Mouse (Mus musculus) intestine, embryonic 14.5 days (tissue): Measurements from ENCODE around the gene Hipk2. TPM values are rescaled to one million over a fixed set of nuclear protein-coding genes. Genes with fewer than 3 reads are reported as not detected.

Source experiments
- ATAC-seq: fragments of 200-750 bp; cut with Nextera tagmentation; replicated peaks from 2 replicates; pipeline ENCODE4 v1.8.0; 2017; ENCODE audit warnings: low read depth, moderate number of reproducible peaks, moderate TSS enrichment, moderate library complexity; ENCODE audit not compliant: low FRiP score, low TSS enrichment
- DNase-seq: peaks from one replicate; pipeline ENCODE4 v3.0.0-alpha.2; 2018; ENCODE audit warnings: low spot score
- H3K27ac ChIP-seq: fragments of 300-500 bp; sonication (generic); 2 replicates; pipeline ENCODE4 v1.5.1; 2014; ENCODE audit warnings: low read depth, mild to moderate bottlenecking, control low read depth
- H3K27me3 ChIP-seq: fragments of 300-500 bp; sonication (generic); replicated peaks from 2 replicates; pipeline ENCODE4 v1.6.1; 2014; ENCODE audit warnings: low read length, control low read depth; ENCODE audit not compliant: control insufficient read depth, insufficient read depth
- H3K36me3 ChIP-seq: fragments of 300-500 bp; sonication (generic); 2 replicates; pipeline ENCODE4 v1.6.1; 2014; ENCODE audit warnings: low read length, control low read depth; ENCODE audit not compliant: control insufficient read depth, insufficient read depth
- H3K4me1 ChIP-seq: fragments of 300-500 bp; sonication (generic); replicated peaks from 2 replicates; pipeline ENCODE4 v1.6.1; 2014; ENCODE audit warnings: low read length, control low read depth, mixed read lengths; ENCODE audit not compliant: control insufficient read depth, insufficient read depth
- H3K4me2 ChIP-seq: fragments of 300-500 bp; sonication (generic); 2 replicates; pipeline ENCODE4 v1.6.1; 2014; ENCODE audit warnings: low read length
- H3K4me3 ChIP-seq: fragments of 300-500 bp; sonication (generic); 2 replicates; pipeline ENCODE4 v1.5.1; 2014; ENCODE audit warnings: low read depth, low read length, control low read depth, mixed read lengths
- H3K9ac ChIP-seq: fragments of 300-500 bp; sonication (generic); 2 replicates; pipeline ENCODE4 v1.6.1; 2014; ENCODE audit warnings: mild to moderate bottlenecking, low read length
- H3K9me3 ChIP-seq: fragments of 300-500 bp; sonication (generic); 2 replicates; pipeline ENCODE4 v1.6.1; 2016; ENCODE audit warnings: low read length, control low read depth; ENCODE audit not compliant: control insufficient read depth
- WGBS: fragments of 180-500 bp; shearing (Covaris S2); extraction: QIAGEN DNeasy Blood & Tissue Kit; methylation state at CpG from one replicate; pipeline ENCODE4 v1.1.7; 2014; 5-methylcytosine and 5-hydroxymethylcytosine counted together
- polyA plus RNA-seq: library from polyadenylated mRNA; unstranded; fragments of >200 nt; fragmentation: Nextera tagmentation; extraction: Ambion mirVana; gene quantifications from 2 replicates; pipeline ENCODE4 v1.2.1, GENCODE M21; 2014

Gene Hipk2
- polyA plus RNA-seq, 1 experiment from 2014 or later = 27.9 TPM

- Histone ChIP-seq H3K9ac (no peak overlapping the region), H3K9me3 (no peaks in the 10 kb centered on the region), H3K27me3 (no peaks in the 10 kb centered on the region), H3K36me3 (peaks cover 57% of the 10 kb centered on the region), H3K4me2 (no peak overlapping the region), H3K4me1 (peaks cover 9% of the 10 kb centered on the region), H3K27ac (no peak overlapping the region), H3K4me3 (no peak overlapping the region)
- WGBS = 32% methylated on average over 9 of the region's 9 CpGs
- DNase-seq = peak; percentile 90
- ATAC-seq = peak; percentile 53; the same call in 1 of the 2 replicates
Measured at GRCm38 (mm10) chr6:38695380-38696054, 180.4 kb downstream of the Hipk2 start.

GRCm38 (mm10) chr6:38692556-38692955 is 183.4 kb downstream of the Hipk2 start:
- peaks cover 43% of the 10 kb centered on the region for H3K36me3 ChIP-seq
- no peaks in the 10 kb centered on the region for H3K27me3 ChIP-seq
- H3K9ac ChIP-seq = no peak overlapping the region
- H3K9me3 ChIP-seq = no peaks in the 10 kb centered on the region
- no peak overlapping the region for H3K4me3 ChIP-seq
- H3K4me1 ChIP-seq = no peaks in the 10 kb centered on the region
- H3K4me2 ChIP-seq = no peak overlapping the region
- no peak overlapping the region for H3K27ac ChIP-seq
- DNase-seq (no peak), ATAC-seq (no peak)
- 88% methylated on average over 6 of the region's 6 CpGs for WGBS

GRCm38 (mm10) chr6:38691052-38691451 is 184.9 kb downstream of the Hipk2 start:
- no peaks in the 10 kb centered on the region for H3K4me1 ChIP-seq
- H3K9ac ChIP-seq = no peak overlapping the region
- no peak overlapping the region for H3K4me2 ChIP-seq
- no peaks in the 10 kb centered on the region for H3K27me3 ChIP-seq
- H3K9me3 ChIP-seq = no peaks in the 10 kb centered on the region
- H3K27ac ChIP-seq = no peak overlapping the region
- ATAC-seq (no peak), DNase-seq (no peak)
- peaks cover 30% of the 10 kb centered on the region for H3K36me3 ChIP-seq
- no peak overlapping the region for H3K4me3 ChIP-seq
- WGBS = 85% methylated on average over 5 of the region's 5 CpGs

- Histone ChIP-seq H3K4me1 (no peaks in the 10 kb centered on the region), H3K9ac (no peak overlapping the region), H3K4me3 (no peak overlapping the region), H3K27ac (no peak overlapping the region), H3K9me3 (no peaks in the 10 kb centered on the region), H3K27me3 (no peaks in the 10 kb centered on the region), H3K4me2 (no peak overlapping the region), H3K36me3 (peaks cover 29% of the 10 kb centered on the region)
- no peak for DNase-seq
- 83% methylated on average over 4 of the region's 4 CpGs for WGBS
- ATAC-seq = no peak
Measured at GRCm38 (mm10) chr6:38690615-38691014, 185.3 kb downstream of the Hipk2 start.

- Histone ChIP-seq H3K9me3 (no peaks in the 10 kb centered on the region), H3K27ac (no peak overlapping the region), H3K4me3 (no peak overlapping the region), H3K9ac (no peak overlapping the region), H3K27me3 (no peaks in the 10 kb centered on the region), H3K4me2 (no peak overlapping the region), H3K4me1 (no peaks in the 10 kb centered on the region), H3K36me3 (peaks cover 21% of the 10 kb centered on the region)
- 92% methylated on average over 10 of the region's 10 CpGs for WGBS
- no peak for ATAC-seq
- DNase-seq = no peak
Measured at GRCm38 (mm10) chr6:38688841-38689240, 187.1 kb downstream of the Hipk2 start.

- Histone ChIP-seq H3K27ac (no peak overlapping the region), H3K36me3 (peaks cover 17% of the 10 kb centered on the region), H3K9me3 (no peaks in the 10 kb centered on the region), H3K4me3 (no peak overlapping the region), H3K9ac (no peak overlapping the region), H3K27me3 (no peaks in the 10 kb centered on the region), H3K4me1 (no peaks in the 10 kb centered on the region), H3K4me2 (no peak overlapping the region)
- ATAC-seq (no peak), DNase-seq (no peak)
- WGBS = 69% methylated on average over 11 of the region's 11 CpGs
Measured at GRCm38 (mm10) chr6:38687216-38687615, 188.7 kb downstream of the Hipk2 start.

GRCm38 (mm10) chr6:38682532-38682931 is 193.4 kb downstream of the Hipk2 start:
- no peak overlapping the region for H3K4me3 ChIP-seq
- ATAC-seq = no peak
- 64% methylated on average over 2 of the region's 2 CpGs for WGBS
- H3K36me3 ChIP-seq = no peaks in the 10 kb centered on the region
- no peaks in the 10 kb centered on the region for H3K9me3 ChIP-seq
- no peak overlapping the region for H3K9ac ChIP-seq
- H3K27ac ChIP-seq = no peak overlapping the region
- DNase-seq = no peak
- H3K4me2 ChIP-seq = no peak overlapping the region
- H3K27me3 ChIP-seq = no peaks in the 10 kb centered on the region
- H3K4me1 ChIP-seq = no peaks in the 10 kb centered on the region

GRCm38 (mm10) chr6:38677629-38678028 is 198.3 kb downstream of the Hipk2 start:
- Histone ChIP-seq H3K27ac (no peak overlapping the region), H3K9ac (no peak overlapping the region), H3K27me3 (no peaks in the 10 kb centered on the region), H3K4me1 (no peaks in the 10 kb centered on the region), H3K4me2 (no peak overlapping the region), H3K9me3 (no peaks in the 10 kb centered on the region), H3K4me3 (no peak overlapping the region), H3K36me3 (no peaks in the 10 kb centered on the region)
- no peak for ATAC-seq
- 70% methylated on average over 9 of the region's 9 CpGs for WGBS
- DNase-seq = no peak

GRCm38 (mm10) chr6:38676723-38677122 is 199.2 kb downstream of the Hipk2 start:
- Histone ChIP-seq H3K4me1 (no peaks in the 10 kb centered on the region), H3K27ac (no peak overlapping the region), H3K36me3 (no peaks in the 10 kb centered on the region), H3K4me2 (no peak overlapping the region), H3K4me3 (no peak overlapping the region), H3K9me3 (no peaks in the 10 kb centered on the region), H3K9ac (no peak overlapping the region), H3K27me3 (no peaks in the 10 kb centered on the region)
- DNase-seq (no peak), ATAC-seq (no peak)
- WGBS = 76% methylated on average over 14 of the region's 14 CpGs
